Comparison of ENCODE assay signal across 8 mouse cellular contexts in genomic region chr8:61403266-61404177, GRCm38 (mm10).
DNase-seq lines count a peak whose midpoint lies in the region; ATAC-seq and TF ChIP-seq lines count a peak whose summit lies in the region.

No protein-coding gene starts in this region.

- H3K9me3 ChIP-seq in liver, embryonic 12.5 days (replicated peaks) = no peaks in the 10 kb centered on the region
- H3K9me3 ChIP-seq in liver, embryonic 11.5 days (ENCODE audit: control insufficient read depth, low read length) = no peaks in the 10 kb centered on the region
- H3K9me3 ChIP-seq in hindbrain, embryonic 12.5 days (replicated peaks) = no peaks in the 10 kb centered on the region
- no peaks in the 10 kb centered on the region for H3K9me3 ChIP-seq in limb, embryonic 14.5 days (ENCODE audit: control insufficient read depth, low read length)

- intact Hi-C loops in left cerebral cortex, postnatal 14 days (cut with DNase I) = no loop called here
- intact Hi-C loops in gastrocnemius, postnatal 14 days (cut with DNase I; ENCODE audit: low total_unique reads) = no loop called here

- no peaks in the 10 kb centered on the region for H3K4me1 ChIP-seq in liver, embryonic 12.5 days
- H3K4me1 ChIP-seq in liver, embryonic 11.5 days (replicated peaks; ENCODE audit: control insufficient read depth, insufficient read depth, low read length) = no peaks in the 10 kb centered on the region; the same call in 1 of the 2 replicates
- peaks cover 23% of the 10 kb centered on the region for H3K4me1 ChIP-seq in hindbrain, embryonic 12.5 days
- peaks cover 14% of the 10 kb centered on the region for H3K4me1 ChIP-seq in limb, embryonic 14.5 days (ENCODE audit: control insufficient read depth, insufficient read depth, low read length)
- peaks cover 22% of the 10 kb centered on the region; the same call in 1 of the 2 replicates for H3K4me1 ChIP-seq in small intestine, adult 2 months (ENCODE audit: control insufficient read depth, insufficient read depth, insufficient read length, low read length)

- no peaks in the 10 kb centered on the region for H3K36me3 ChIP-seq in liver, embryonic 12.5 days
- no peaks in the 10 kb centered on the region for H3K36me3 ChIP-seq in liver, embryonic 11.5 days (ENCODE audit: control insufficient read depth, insufficient read depth, low read length)
- no peaks in the 10 kb centered on the region for H3K36me3 ChIP-seq in hindbrain, embryonic 12.5 days
- H3K36me3 ChIP-seq in limb, embryonic 14.5 days (ENCODE audit: control insufficient read depth, insufficient read depth, low read length) = no peaks in the 10 kb centered on the region
- H3K36me3 ChIP-seq in small intestine, adult 2 months (ENCODE audit: control insufficient read depth, insufficient read depth, low read length) = no peaks in the 10 kb centered on the region

- TF ChIP-seq CTCF in small intestine, adult 2 months (IDR thresholded peaks at IDR 0.05; ENCODE audit: extremely low read depth, insufficient read length, insufficient replicate concordance, low read depth, low read length) = no peak

- TF ChIP-seq POLR2A in limb, embryonic 14.5 days (IDR thresholded peaks at IDR 0.05; ENCODE audit: borderline replicate concordance, extremely low read depth, insufficient read depth, insufficient read length) = no peak
- no peak for TF ChIP-seq POLR2A in small intestine, adult 2 months (IDR thresholded peaks at IDR 0.05; ENCODE audit: low read depth, low read length)

- H3K27me3 ChIP-seq in liver, embryonic 12.5 days (replicated peaks) = no peaks in the 10 kb centered on the region
- H3K27me3 ChIP-seq in liver, embryonic 11.5 days (replicated peaks; ENCODE audit: control insufficient read depth, insufficient read depth, low read length) = no peaks in the 10 kb centered on the region
- H3K27me3 ChIP-seq in hindbrain, embryonic 12.5 days = no peaks in the 10 kb centered on the region
- no peaks in the 10 kb centered on the region for H3K27me3 ChIP-seq in limb, embryonic 14.5 days (ENCODE audit: control insufficient read depth, insufficient read depth, low read length)
- H3K27me3 ChIP-seq in small intestine, adult 2 months (ENCODE audit: control insufficient read depth, insufficient read depth, low read length) = no peaks in the 10 kb centered on the region

- 0 out of 2 replicates have a peak, but pooled peaks have one; percentile 40 for ATAC-seq in liver, embryonic 12.5 days
- ATAC-seq in liver, embryonic 11.5 days (replicated peaks; ENCODE audit: low FRiP score) = no peak
- ATAC-seq in hindbrain, embryonic 12.5 days (ENCODE audit: low FRiP score) = peak; percentile 85
- peak; percentile 58 for ATAC-seq in limb, embryonic 14.5 days (ENCODE audit: low FRiP score, low read depth)

- WGBS in liver, embryonic 12.5 days (ENCODE audit: insufficient replicate concordance) = 41% methylated on average over 6 of the region's 6 CpGs
- 54% methylated on average over 6 of the region's 6 CpGs for WGBS in liver, embryonic 11.5 days
- WGBS in hindbrain, embryonic 12.5 days = 9% methylated on average over 6 of the region's 6 CpGs
- 28% methylated on average over 6 of the region's 6 CpGs for WGBS in limb, embryonic 14.5 days
- WGBS in small intestine, adult 2 months = 28% methylated on average over 6 of the region's 6 CpGs

- H3K4me2 ChIP-seq in liver, embryonic 12.5 days = no peak overlapping the region
- H3K4me2 ChIP-seq in liver, embryonic 11.5 days = no peak overlapping the region
- H3K4me2 ChIP-seq in hindbrain, embryonic 12.5 days (replicated peaks) = no peak overlapping the region
- H3K4me2 ChIP-seq in limb, embryonic 14.5 days (replicated peaks; ENCODE audit: low read depth, low read length, severe bottlenecking) = no peak overlapping the region

- no peak for DNase-seq in liver, embryonic 11.5 days (ENCODE audit: low spot score)
- DNase-seq in limb, embryonic 14.5 days (ENCODE audit: low spot score) = peak; percentile 33
- no peak for DNase-seq in left cerebral cortex, postnatal 14 days (ENCODE audit: low spot score in 2 of 2)
- no peak for DNase-seq in ovary, postnatal 14 days (ENCODE audit: low spot score)
- no peak for DNase-seq in gastrocnemius, postnatal 14 days

- H3K4me3 ChIP-seq in liver, embryonic 12.5 days = no peak overlapping the region
- H3K4me3 ChIP-seq in liver, embryonic 11.5 days (ENCODE audit: low read depth, low read length) = no peak overlapping the region
- H3K4me3 ChIP-seq in hindbrain, embryonic 12.5 days = no peak overlapping the region
- no peak overlapping the region for H3K4me3 ChIP-seq in limb, embryonic 14.5 days (replicated peaks; ENCODE audit: low read length)
- no peak overlapping the region for H3K4me3 ChIP-seq in small intestine, adult 2 months (ENCODE audit: low read depth, low read length)

- H3K9ac ChIP-seq in liver, embryonic 12.5 days = no peak overlapping the region
- no peak overlapping the region for H3K9ac ChIP-seq in liver, embryonic 11.5 days (ENCODE audit: low read depth, low read length)
- H3K9ac ChIP-seq in hindbrain, embryonic 12.5 days = no peak overlapping the region
- H3K9ac ChIP-seq in limb, embryonic 14.5 days (ENCODE audit: low read depth, low read length, severe bottlenecking) = no peak overlapping the region

- H3K27ac ChIP-seq in liver, embryonic 12.5 days = no peak overlapping the region
- no peak overlapping the region for H3K27ac ChIP-seq in liver, embryonic 11.5 days (ENCODE audit: low read depth, low read length)
- H3K27ac ChIP-seq in hindbrain, embryonic 12.5 days = peak overlapping the region; percentile 83
- H3K27ac ChIP-seq in limb, embryonic 14.5 days (replicated peaks; ENCODE audit: low read depth, low read length) = 0 out of 2 replicates have a peak overlapping the region, but pooled peaks have one; percentile 28
- H3K27ac ChIP-seq in small intestine, adult 2 months (ENCODE audit: insufficient read depth, low read depth, low read length) = peak overlapping the region; percentile 64

Comparison
In these comparisons a context has a peak if more than half of its experiments do, and no peak if none do; other contexts are left out.
1. H3K27ac ChIP-seq: peak in hindbrain, embryonic 12.5 days (single experiment), limb, embryonic 14.5 days (single experiment) and small intestine, adult 2 months (single experiment); none in liver, embryonic 12.5 days (single experiment) and liver, embryonic 11.5 days (single experiment).